Mouse (Mus musculus): ENCODE measurements around the gene Ring1. TPM values are rescaled to one million over a fixed set of nuclear protein-coding genes. Genes with fewer than 3 reads are reported as not detected.
"Not testable (repeated sequence)": the region's sequence is repeated elsewhere in the genome, so short reads cannot be mapped to it uniquely, and the experiment has no call there.

Ring1 gene
- polyA plus RNA-seq, 2 experiments = 7.0 to 54.0 TPM

- H3K27ac ChIP-seq (replicated peaks; ENCODE audit: low read depth, low read length) = no peak overlapping the region
- no peaks in the 10 kb centered on the region for H3K9me3 ChIP-seq (ENCODE audit: control insufficient read depth, low read length)
- 10% methylated on average over 5 of the region's 5 CpGs for WGBS
- no peak for TF ChIP-seq POLR2A (IDR thresholded peaks at IDR 0.05; ENCODE audit: borderline replicate concordance, extremely low read depth, insufficient read depth, insufficient read length)
- no peak overlapping the region for H3K9ac ChIP-seq (ENCODE audit: low read depth, low read length, severe bottlenecking)
- H3K4me1 ChIP-seq (ENCODE audit: control insufficient read depth, insufficient read depth, low read length) = no peaks in the 10 kb centered on the region
- H3K4me2 ChIP-seq (replicated peaks; ENCODE audit: low read depth, low read length, severe bottlenecking) = no peak overlapping the region
- no peak for DNase-seq (ENCODE audit: low spot score)
- ATAC-seq (ENCODE audit: low FRiP score, low read depth) = no peak
- no peak overlapping the region for H3K4me3 ChIP-seq (replicated peaks; ENCODE audit: low read length)
- H3K36me3 ChIP-seq (ENCODE audit: control insufficient read depth, insufficient read depth, low read length) = no peaks in the 10 kb centered on the region
- H3K27me3 ChIP-seq (ENCODE audit: control insufficient read depth, insufficient read depth, low read length) = peaks cover 28% of the 10 kb centered on the region
Measured at GRCm38 (mm10) chr17:34003426-34003825, 21.1 kb downstream of the Ring1 start.

- not testable (repeated sequence) for DNase-seq (ENCODE audit: low spot score); ATAC-seq (ENCODE audit: low FRiP score, low read depth); H3K4me2 ChIP-seq (replicated peaks; ENCODE audit: low read depth, low read length, severe bottlenecking); H3K9me3 ChIP-seq (ENCODE audit: control insufficient read depth, low read length); H3K9ac ChIP-seq (ENCODE audit: low read depth, low read length, severe bottlenecking); H3K36me3 ChIP-seq (ENCODE audit: control insufficient read depth, insufficient read depth, low read length); H3K4me1 ChIP-seq (ENCODE audit: control insufficient read depth, insufficient read depth, low read length); H3K4me3 ChIP-seq (replicated peaks; ENCODE audit: low read length); H3K27ac ChIP-seq (replicated peaks; ENCODE audit: low read depth, low read length)
- WGBS = 41% methylated on average over 2 of the region's 2 CpGs
- H3K27me3 ChIP-seq (ENCODE audit: control insufficient read depth, insufficient read depth, low read length) = peaks cover 28% of the 10 kb centered on the region
Measured at GRCm38 (mm10) chr17:34000796-34001195, 23.7 kb downstream of the Ring1 start.

- no peaks in the 10 kb centered on the region for H3K4me1 ChIP-seq (ENCODE audit: control insufficient read depth, insufficient read depth, low read length)
- peak within 1 kb of the TSS; percentile 48 for H3K9ac ChIP-seq (ENCODE audit: low read depth, low read length, severe bottlenecking)
- peaks cover 28% of the 10 kb centered on the region for H3K27me3 ChIP-seq (ENCODE audit: control insufficient read depth, insufficient read depth, low read length)
- WGBS = under 1% methylated on average over 27 of the region's 30 CpGs
- no peaks in the 10 kb centered on the region for H3K9me3 ChIP-seq (ENCODE audit: control insufficient read depth, low read length)
- peak within 1 kb of the TSS; percentile 93 for H3K4me2 ChIP-seq (replicated peaks; ENCODE audit: low read depth, low read length, severe bottlenecking)
- no peak within 1 kb of the TSS for H3K27ac ChIP-seq (replicated peaks; ENCODE audit: low read depth, low read length)
- no peaks in the 10 kb centered on the region for H3K36me3 ChIP-seq (ENCODE audit: control insufficient read depth, insufficient read depth, low read length)
- peak within 1 kb of the TSS; percentile 49 for H3K4me3 ChIP-seq (replicated peaks; ENCODE audit: low read length)
- TF ChIP-seq POLR2A (IDR thresholded peaks at IDR 0.05; ENCODE audit: borderline replicate concordance, extremely low read depth, insufficient read depth, insufficient read length) = no peak
- DNase-seq (ENCODE audit: low spot score) (peak; percentile 48), ATAC-seq (ENCODE audit: low FRiP score, low read depth) (peak; percentile 80; the same call in 1 of the 2 replicates)
Measured at GRCm38 (mm10) chr17:34000150-34000537, 24.3 kb downstream of the Ring1 start, which contains the start of gene H2-K1. Gene H2-K1 (minus strand): TSS chr17:34000347.

GRCm38 (mm10) chr17:33999341-34000149 is 24.9 kb downstream of the Ring1 start:
- Histone ChIP-seq H3K4me2 (replicated peaks; ENCODE audit: low read depth, low read length, severe bottlenecking) (peak overlapping the region; percentile 93), H3K9me3 (ENCODE audit: control insufficient read depth, low read length) (no peaks in the 10 kb centered on the region), H3K4me3 (replicated peaks; ENCODE audit: low read length) (peak overlapping the region; percentile 49), H3K9ac (ENCODE audit: low read depth, low read length, severe bottlenecking) (peak overlapping the region; percentile 48), H3K27me3 (ENCODE audit: control insufficient read depth, insufficient read depth, low read length) (peaks cover 28% of the 10 kb centered on the region), H3K36me3 (ENCODE audit: control insufficient read depth, insufficient read depth, low read length) (no peaks in the 10 kb centered on the region), H3K27ac (replicated peaks; ENCODE audit: low read depth, low read length) (no peak overlapping the region), H3K4me1 (ENCODE audit: control insufficient read depth, insufficient read depth, low read length) (no peaks in the 10 kb centered on the region)
- ATAC-seq (ENCODE audit: low FRiP score, low read depth) (0 out of 2 replicates have a peak, but pooled peaks have one; percentile 41), DNase-seq (ENCODE audit: low spot score) (no peak)
- TF ChIP-seq POLR2A (IDR thresholded peaks at IDR 0.05; ENCODE audit: borderline replicate concordance, extremely low read depth, insufficient read depth, insufficient read length) = no peak
- 2% methylated on average over 75 of the region's 87 CpGs for WGBS

- WGBS = 55% methylated on average over 5 of the region's 5 CpGs
- ATAC-seq (ENCODE audit: low FRiP score, low read depth); H3K9ac ChIP-seq (ENCODE audit: low read depth, low read length, severe bottlenecking); DNase-seq (ENCODE audit: low spot score); H3K27ac ChIP-seq (replicated peaks; ENCODE audit: low read depth, low read length); H3K4me3 ChIP-seq (replicated peaks; ENCODE audit: low read length); H3K4me1 ChIP-seq (ENCODE audit: control insufficient read depth, insufficient read depth, low read length); H3K4me2 ChIP-seq (replicated peaks; ENCODE audit: low read depth, low read length, severe bottlenecking); H3K36me3 ChIP-seq (ENCODE audit: control insufficient read depth, insufficient read depth, low read length); H3K9me3 ChIP-seq (ENCODE audit: control insufficient read depth, low read length): not testable (repeated sequence)
- peaks cover 28% of the 10 kb centered on the region for H3K27me3 ChIP-seq (ENCODE audit: control insufficient read depth, insufficient read depth, low read length)
Measured at GRCm38 (mm10) chr17:33998697-33999096, 25.8 kb downstream of the Ring1 start.

GRCm38 (mm10) chr17:33997025-33997424 is 27.5 kb downstream of the Ring1 start:
- H3K36me3 ChIP-seq (ENCODE audit: control insufficient read depth, insufficient read depth, low read length); DNase-seq (ENCODE audit: low spot score); H3K4me1 ChIP-seq (ENCODE audit: control insufficient read depth, insufficient read depth, low read length); H3K4me3 ChIP-seq (replicated peaks; ENCODE audit: low read length); H3K27ac ChIP-seq (replicated peaks; ENCODE audit: low read depth, low read length); H3K9me3 ChIP-seq (ENCODE audit: control insufficient read depth, low read length); H3K4me2 ChIP-seq (replicated peaks; ENCODE audit: low read depth, low read length, severe bottlenecking); ATAC-seq (ENCODE audit: low FRiP score, low read depth); H3K9ac ChIP-seq (ENCODE audit: low read depth, low read length, severe bottlenecking): not testable (repeated sequence)
- peaks cover 26% of the 10 kb centered on the region for H3K27me3 ChIP-seq (ENCODE audit: control insufficient read depth, insufficient read depth, low read length)
- 86% methylated on average over 2 of the region's 2 CpGs for WGBS

Data from limb, embryonic 14.5 days (tissue).